Mouse (Mus musculus): ENCODE measurements at regions not wholly inside any gene's neighbourhood (a gene's known extent, or its start where the extent isn't known, plus 50 kb on each side); places are given as distances from the start of the nearest gene placed in this dataset.
A peak's percentile ranks its signal among the peaks of the same experiment; 100 is the strongest.

- ATAC-seq (no peak), DNase-seq (ENCODE audit: low spot score) (no peak)
- Histone ChIP-seq H3K4me2 (ENCODE audit: low read length) (no peak overlapping the region), H3K9me3 (replicated peaks; ENCODE audit: control insufficient read depth, low read length) (no peaks in the 10 kb centered on the region), H3K9ac (ENCODE audit: low read length) (no peak overlapping the region), H3K27ac (ENCODE audit: low read depth, low read length) (no peak overlapping the region), H3K36me3 (ENCODE audit: control insufficient read depth, insufficient read depth, low read length) (no peaks in the 10 kb centered on the region), H3K4me1 (ENCODE audit: control insufficient read depth, insufficient read depth, low read length) (no peaks in the 10 kb centered on the region), H3K4me3 (ENCODE audit: low read depth, low read length) (no peak overlapping the region), H3K27me3 (replicated peaks; ENCODE audit: control insufficient read depth, insufficient read depth, low read length) (no peaks in the 10 kb centered on the region)
- 74% methylated on average over 4 of the region's 4 CpGs for WGBS
These were observed 350.8 kb upstream of the Ascc3 start for GRCm38 (mm10) chr10:50241645-50242044.

DNA sequence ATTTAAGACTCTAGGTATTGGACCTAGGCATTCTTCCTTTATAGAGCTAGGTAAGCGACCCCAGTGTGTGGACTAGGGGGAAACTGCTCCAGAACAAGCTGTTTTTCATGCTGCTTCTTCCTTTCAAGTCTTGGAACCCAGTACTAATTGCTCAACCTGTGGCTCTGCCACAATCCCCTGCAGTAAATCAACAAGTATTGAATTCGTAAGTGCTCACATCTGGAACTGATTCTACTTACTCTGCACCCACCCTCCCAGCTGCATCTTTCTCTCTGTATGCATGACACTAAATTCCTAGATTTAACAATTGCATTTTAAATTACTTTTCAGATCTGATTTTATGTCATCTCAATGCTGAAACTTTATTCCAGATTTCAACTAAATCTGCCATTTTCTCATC is 388.9 kb upstream of the Ascc3 start:
- ATAC-seq (no peak), DNase-seq (ENCODE audit: low spot score) (no peak)
- 66% methylated on average over 2 of the region's 2 CpGs for WGBS
- Histone ChIP-seq H3K36me3 (ENCODE audit: control insufficient read depth, insufficient read depth, low read length) (no peaks in the 10 kb centered on the region), H3K9me3 (replicated peaks; ENCODE audit: control insufficient read depth, low read length) (no peaks in the 10 kb centered on the region), H3K9ac (ENCODE audit: low read length) (no peak overlapping the region), H3K27me3 (replicated peaks; ENCODE audit: control insufficient read depth, insufficient read depth, low read length) (no peaks in the 10 kb centered on the region), H3K4me3 (ENCODE audit: low read depth, low read length) (no peak overlapping the region), H3K4me1 (ENCODE audit: control insufficient read depth, insufficient read depth, low read length) (peaks cover 3% of the 10 kb centered on the region), H3K27ac (ENCODE audit: low read depth, low read length) (no peak overlapping the region), H3K4me2 (ENCODE audit: low read length) (no peak overlapping the region)

GRCm38 (mm10) chr10:50201691-50202090 is 390.8 kb upstream of the Ascc3 start:
- Histone ChIP-seq H3K9me3 (replicated peaks; ENCODE audit: control insufficient read depth, low read length) (no peaks in the 10 kb centered on the region), H3K36me3 (ENCODE audit: control insufficient read depth, insufficient read depth, low read length) (no peaks in the 10 kb centered on the region), H3K27ac (ENCODE audit: low read depth, low read length) (no peak overlapping the region), H3K27me3 (replicated peaks; ENCODE audit: control insufficient read depth, insufficient read depth, low read length) (no peaks in the 10 kb centered on the region), H3K4me1 (ENCODE audit: control insufficient read depth, insufficient read depth, low read length) (peaks cover 3% of the 10 kb centered on the region), H3K4me3 (ENCODE audit: low read depth, low read length) (no peak overlapping the region), H3K9ac (ENCODE audit: low read length) (no peak overlapping the region), H3K4me2 (ENCODE audit: low read length) (no peak overlapping the region)
- WGBS: 50% methylated on average over 2 of the region's 2 CpGs
- DNase-seq (ENCODE audit: low spot score): no peak
- no peak for ATAC-seq

DNA sequence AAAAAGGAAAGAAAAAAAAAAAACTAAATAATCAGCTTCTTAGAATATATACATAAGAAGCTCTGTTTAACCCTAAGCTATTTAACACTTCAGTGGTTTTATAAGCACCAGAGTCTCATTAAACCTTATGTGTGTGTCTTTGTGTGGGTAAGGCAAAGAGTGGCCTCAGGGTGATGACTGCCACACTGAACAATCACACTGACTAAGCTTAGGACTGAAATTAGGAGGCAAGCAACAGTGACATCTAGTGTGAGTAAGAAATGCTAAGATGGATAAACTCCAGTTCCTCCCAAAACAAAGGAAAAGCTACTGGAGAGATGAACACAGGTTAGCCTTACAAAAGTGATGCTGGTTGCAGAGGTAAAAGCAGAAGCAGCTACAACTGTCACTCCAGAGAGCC is 392.6 kb upstream of the Ascc3 start:
- Histone ChIP-seq H3K27me3 (replicated peaks; ENCODE audit: control insufficient read depth, insufficient read depth, low read length) (no peaks in the 10 kb centered on the region), H3K4me2 (ENCODE audit: low read length) (no peak overlapping the region), H3K36me3 (ENCODE audit: control insufficient read depth, insufficient read depth, low read length) (no peaks in the 10 kb centered on the region), H3K4me3 (ENCODE audit: low read depth, low read length) (no peak overlapping the region), H3K9me3 (replicated peaks; ENCODE audit: control insufficient read depth, low read length) (no peaks in the 10 kb centered on the region), H3K9ac (ENCODE audit: low read length) (no peak overlapping the region), H3K27ac (ENCODE audit: low read depth, low read length) (no peak overlapping the region), H3K4me1 (ENCODE audit: control insufficient read depth, insufficient read depth, low read length) (peaks cover 3% of the 10 kb centered on the region)
- ATAC-seq: peak; percentile 92
- peak; percentile 85 for DNase-seq (ENCODE audit: low spot score)

GRCm38 (mm10) chr10:50197897-50198538 is 394.5 kb upstream of the Ascc3 start:
- peaks cover 3% of the 10 kb centered on the region for H3K4me1 ChIP-seq (ENCODE audit: control insufficient read depth, insufficient read depth, low read length)
- ATAC-seq (peak; percentile 46; the same call in 1 of the 2 replicates), DNase-seq (ENCODE audit: low spot score) (peak; percentile 9)
- WGBS: 48% methylated on average over 5 of the region's 5 CpGs
- H3K27ac ChIP-seq (ENCODE audit: low read depth, low read length): no peak overlapping the region
- no peak overlapping the region for H3K4me3 ChIP-seq (ENCODE audit: low read depth, low read length)
- no peak overlapping the region for H3K9ac ChIP-seq (ENCODE audit: low read length)
- no peaks in the 10 kb centered on the region for H3K27me3 ChIP-seq (replicated peaks; ENCODE audit: control insufficient read depth, insufficient read depth, low read length)
- H3K4me2 ChIP-seq (ENCODE audit: low read length): no peak overlapping the region
- no peaks in the 10 kb centered on the region for H3K9me3 ChIP-seq (replicated peaks; ENCODE audit: control insufficient read depth, low read length)
- H3K36me3 ChIP-seq (ENCODE audit: control insufficient read depth, insufficient read depth, low read length): no peaks in the 10 kb centered on the region

GRCm38 (mm10) chr10:50190276-50190675 is 401.7 kb upstream of the Grik2 start:
- DNase-seq (ENCODE audit: low spot score): peak; percentile 58
- WGBS: 53% methylated on average over 4 of the region's 4 CpGs

GRCm38 (mm10) chr10:50169116-50169515 is 380.6 kb upstream of the Grik2 start:
- Histone ChIP-seq H3K36me3 (ENCODE audit: control insufficient read depth, insufficient read depth, low read length) (no peaks in the 10 kb centered on the region), H3K4me3 (ENCODE audit: low read depth, low read length) (no peak overlapping the region), H3K27me3 (replicated peaks; ENCODE audit: control insufficient read depth, insufficient read depth, low read length) (no peaks in the 10 kb centered on the region), H3K9ac (ENCODE audit: low read length) (no peak overlapping the region), H3K4me2 (ENCODE audit: low read length) (no peak overlapping the region), H3K4me1 (ENCODE audit: control insufficient read depth, insufficient read depth, low read length) (no peaks in the 10 kb centered on the region), H3K9me3 (replicated peaks; ENCODE audit: control insufficient read depth, low read length) (no peaks in the 10 kb centered on the region), H3K27ac (ENCODE audit: low read depth, low read length) (no peak overlapping the region)
- no peak for ATAC-seq
- WGBS: 73% methylated on average over 6 of the region's 6 CpGs
- DNase-seq (ENCODE audit: low spot score): no peak

More at GRCm38 (mm10) chr10:50190276-50190675, 401.7 kb upstream of the Grik2 start:
- Histone ChIP-seq H3K36me3 (ENCODE audit: control insufficient read depth, insufficient read depth, low read length) (no peaks in the 10 kb centered on the region), H3K27ac (ENCODE audit: low read depth, low read length) (no peak overlapping the region), H3K4me3 (ENCODE audit: low read depth, low read length) (no peak overlapping the region), H3K4me1 (ENCODE audit: control insufficient read depth, insufficient read depth, low read length) (no peaks in the 10 kb centered on the region), H3K9me3 (replicated peaks; ENCODE audit: control insufficient read depth, low read length) (no peaks in the 10 kb centered on the region), H3K27me3 (replicated peaks; ENCODE audit: control insufficient read depth, insufficient read depth, low read length) (no peaks in the 10 kb centered on the region), H3K4me2 (ENCODE audit: low read length) (no peak overlapping the region), H3K9ac (ENCODE audit: low read length) (no peak overlapping the region)
- ATAC-seq: peak; percentile 42; the same call in 1 of the 2 replicates

- WGBS: 78% methylated on average over 1 of the region's 1 CpGs
- H3K9me3 ChIP-seq (replicated peaks; ENCODE audit: control insufficient read depth, low read length): no peaks in the 10 kb centered on the region
- no peak overlapping the region for H3K27ac ChIP-seq (ENCODE audit: low read depth, low read length)
- DNase-seq (ENCODE audit: low spot score): no peak
- no peaks in the 10 kb centered on the region for H3K4me1 ChIP-seq (ENCODE audit: control insufficient read depth, insufficient read depth, low read length)
- H3K4me2 ChIP-seq (ENCODE audit: low read length): no peak overlapping the region
- no peak overlapping the region for H3K4me3 ChIP-seq (ENCODE audit: low read depth, low read length)
- no peak overlapping the region for H3K9ac ChIP-seq (ENCODE audit: low read length)
- ATAC-seq: no peak
- no peaks in the 10 kb centered on the region for H3K27me3 ChIP-seq (replicated peaks; ENCODE audit: control insufficient read depth, insufficient read depth, low read length)
- H3K36me3 ChIP-seq (ENCODE audit: control insufficient read depth, insufficient read depth, low read length): no peaks in the 10 kb centered on the region
These were observed 349.8 kb upstream of the Grik2 start for GRCm38 (mm10) chr10:50138351-50138750.

GRCm38 (mm10) chr10:50137783-50138182 is 349.2 kb upstream of the Grik2 start:
- no peaks in the 10 kb centered on the region for H3K4me1 ChIP-seq (ENCODE audit: control insufficient read depth, insufficient read depth, low read length)
- H3K36me3 ChIP-seq (ENCODE audit: control insufficient read depth, insufficient read depth, low read length): no peaks in the 10 kb centered on the region
- H3K9me3 ChIP-seq (replicated peaks; ENCODE audit: control insufficient read depth, low read length): no peaks in the 10 kb centered on the region
- DNase-seq (ENCODE audit: low spot score): peak; percentile 25
- no peaks in the 10 kb centered on the region for H3K27me3 ChIP-seq (replicated peaks; ENCODE audit: control insufficient read depth, insufficient read depth, low read length)
- H3K9ac ChIP-seq (ENCODE audit: low read length): no peak overlapping the region
- H3K4me3 ChIP-seq (ENCODE audit: low read depth, low read length): no peak overlapping the region
- whole genome bisulfite sequencing: 70% methylated on average over 7 of the region's 7 CpGs
- no peak overlapping the region for H3K4me2 ChIP-seq (ENCODE audit: low read length)
- no peak overlapping the region for H3K27ac ChIP-seq (ENCODE audit: low read depth, low read length)
- peak; percentile 60; the same call in 1 of the 2 replicates for ATAC-seq

Measured in forebrain, embryonic 14.5 days (tissue).